Mouse (Mus musculus) liver, adult 2 months (tissue): ENCODE results near the gene Stx2.

ENCODE experiments used
- CTCF ChIP-seq: fragments of 200-500 bp; IDR thresholded peaks from 2 replicates; pipeline ENCODE4 v1.5.1; 2011; ENCODE audit warnings: low read depth, low read length, control low read depth
- POLR2A ChIP-seq: fragments of 200-500 bp; IDR thresholded peaks from 2 replicates; pipeline ENCODE4 v1.6.1; 2011; ENCODE audit warnings: low read length, control low read depth; ENCODE audit not compliant: insufficient read depth; ENCODE audit errors: extremely low read depth

DNA sequence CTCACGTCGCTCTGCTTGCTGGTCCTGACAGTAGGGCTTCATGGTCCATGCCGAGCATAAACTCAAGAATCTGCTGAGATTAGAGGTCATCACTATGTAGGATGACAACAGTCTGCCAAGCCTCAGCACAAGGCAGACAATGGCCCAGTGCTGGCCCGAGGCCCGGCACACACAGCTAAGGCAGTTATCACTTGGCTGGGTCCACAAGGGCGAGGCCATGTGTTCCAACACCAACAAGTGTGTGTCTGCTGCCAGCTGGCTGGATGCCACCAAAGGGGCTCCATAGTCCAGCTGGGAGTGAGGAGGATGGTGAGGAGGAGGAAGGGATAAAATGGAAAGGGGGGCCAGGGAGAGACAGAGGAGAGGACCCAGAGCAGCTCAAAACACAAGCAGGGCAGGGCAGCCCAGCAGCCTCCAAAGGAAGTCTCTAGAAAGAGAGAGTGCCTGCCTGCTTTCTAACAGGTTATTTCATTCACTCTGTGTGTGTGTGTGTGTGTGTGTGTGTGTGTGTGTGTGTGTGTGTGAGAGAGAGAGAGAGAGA is 72.9 kb downstream of the Stx2 start:
- TF ChIP-seq POLR2A (no peak), CTCF (no peak)
